Mouse (Mus musculus) left cerebral cortex, adult 8-10 months (tissue): ENCODE measurements around the gene Gadl1. TPM values are rescaled to one million over a fixed set of nuclear protein-coding genes. Genes with fewer than 3 reads are reported as not detected.

Source experiments
- DNase-seq, 2 experiments: peaks; one replicate each; pipeline ENCODE4 v3.0.0; 2022; ENCODE audit warnings: low spot score in 2 of 2
- total RNA-seq, 4 experiments: library from RNA; stranded (reverse); gene quantifications; 2 replicates each; pipeline ENCODE4 v1.2.4; 2022

Gadl1 gene
- 1 to 10 TPM in 1 of 4 experiments, under 1 TPM in 3; 0.67 to 1.6 (median 0.84) TPM for total RNA-seq

GRCm38 (mm10) chr9:115909155-115909554 lies at the start of gene Gadl1:
Gadl1 (plus strand) TSS chr9:115909455.
- no peak for DNase-seq

GRCm38 (mm10) chr9:115862802-115863201 lies 46.5 kb upstream of the Gadl1 start:
- DNase-seq, result no peak

GRCm38 (mm10) chr9:115863326-115863725 lies 45.9 kb upstream of the Gadl1 start:
- no peak for DNase-seq

GRCm38 (mm10) chr9:115867277-115867676 lies 42.0 kb upstream of the Gadl1 start:
- DNase-seq, result no peak

GRCm38 (mm10) chr9:115870168-115870567 lies 39.1 kb upstream of the Gadl1 start:
- DNase-seq, result no peak

GRCm38 (mm10) chr9:115870640-115871039 lies 38.6 kb upstream of the Gadl1 start:
- no peak for DNase-seq

- no peak for DNase-seq
Measured at GRCm38 (mm10) chr9:115880500-115880899, 28.8 kb upstream of the Gadl1 start.

GRCm38 (mm10) chr9:115881137-115881536 lies 28.1 kb upstream of the Gadl1 start:
- no peak for DNase-seq

- DNase-seq, result no peak
Measured at GRCm38 (mm10) chr9:115882627-115883200, 26.5 kb upstream of the Gadl1 start.

GRCm38 (mm10) chr9:115883413-115883812 lies 25.8 kb upstream of the Gadl1 start:
- DNase-seq, result no peak

GRCm38 (mm10) chr9:115887571-115887970 lies 21.7 kb upstream of the Gadl1 start:
- no peak for DNase-seq

GRCm38 (mm10) chr9:115893131-115893530 lies 16.1 kb upstream of the Gadl1 start:
- no peak for DNase-seq

GRCm38 (mm10) chr9:115893947-115894346 lies 15.3 kb upstream of the Gadl1 start:
- DNase-seq, result no peak

GRCm38 (mm10) chr9:115908325-115908724 lies 930 bp upstream of the Gadl1 start:
- no peak for DNase-seq

- no peak for DNase-seq
Measured at GRCm38 (mm10) chr9:115914006-115914405, 4.8 kb downstream of the Gadl1 start.

- no peak for DNase-seq
Measured at GRCm38 (mm10) chr9:115915586-115916270, 6.5 kb downstream of the Gadl1 start.

- no peak for DNase-seq
Measured at GRCm38 (mm10) chr9:115919736-115920135, 10.5 kb downstream of the Gadl1 start.

GRCm38 (mm10) chr9:115922662-115923061 lies 13.4 kb downstream of the Gadl1 start:
- DNase-seq, result no peak

GRCm38 (mm10) chr9:115924094-115924493 lies 14.8 kb downstream of the Gadl1 start:
- no peak for DNase-seq

- DNase-seq, result no peak
Measured at GRCm38 (mm10) chr9:115931803-115932202, 22.5 kb downstream of the Gadl1 start.

- no peak for DNase-seq
Measured at GRCm38 (mm10) chr9:115932741-115933140, 23.5 kb downstream of the Gadl1 start.

GRCm38 (mm10) chr9:115933243-115933964 lies 24.1 kb downstream of the Gadl1 start:
- no peak for DNase-seq

GRCm38 (mm10) chr9:115934288-115934687 lies 25.0 kb downstream of the Gadl1 start:
- DNase-seq, result no peak
